Mouse (Mus musculus): Measurements from ENCODE around the gene Dthd1.

Gene Dthd1

DNA sequence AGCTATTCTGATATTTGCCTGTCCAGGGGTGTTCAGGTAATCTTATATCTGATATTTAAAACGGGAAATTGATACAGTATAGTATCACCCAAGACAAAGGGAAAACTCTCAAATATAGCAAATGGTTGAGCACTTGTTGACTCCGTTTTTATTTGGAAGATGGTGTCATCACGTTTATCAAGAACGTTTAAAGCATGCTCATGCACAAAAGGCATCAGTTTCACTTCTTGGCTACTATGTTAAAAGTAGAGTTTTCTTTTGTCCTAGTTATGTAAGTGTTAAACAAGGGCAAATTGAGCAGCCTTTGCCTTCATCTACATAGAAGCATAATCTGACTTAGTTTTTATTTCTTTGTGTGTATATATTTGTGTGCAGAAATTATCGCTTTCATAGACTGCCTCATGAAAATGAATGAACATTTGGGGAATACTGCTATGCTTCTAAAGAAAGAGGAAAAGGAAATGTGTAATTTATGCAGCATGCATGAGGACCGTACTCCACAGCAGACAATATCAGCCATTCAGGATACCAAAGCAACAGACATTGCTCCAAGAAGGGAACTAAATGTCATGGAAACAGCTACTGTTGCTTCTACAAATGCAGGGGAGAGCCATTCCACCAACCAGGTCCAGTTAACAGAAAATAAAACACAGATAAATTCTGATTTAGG, at the start of gene Dthd1:
Gene Dthd1, plus strand, starts transcription at position 422 of the 670 bp plus-strand sequence.
- DNase-seq (ENCODE audit: low spot score in 2 of 2): no peak

DNA sequence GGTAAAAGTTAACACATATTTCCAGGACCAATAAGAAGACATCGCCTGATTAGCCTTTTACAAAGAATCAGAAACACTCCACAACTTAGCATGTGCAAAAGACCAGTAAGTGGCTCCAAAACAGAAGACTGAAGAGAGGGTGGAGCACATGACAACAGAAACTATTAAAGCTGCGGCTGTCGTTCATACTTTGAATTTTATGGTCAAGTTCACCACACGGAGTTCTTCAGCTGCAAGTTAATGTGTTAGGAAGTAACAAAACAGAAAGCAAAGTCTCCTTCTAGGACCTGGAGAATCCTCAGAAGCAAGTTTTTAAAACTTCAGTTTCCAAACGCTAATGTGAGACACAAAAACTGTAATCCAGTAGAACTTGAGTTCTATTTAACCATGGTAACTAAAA, 49.5 kb upstream of the Dthd1 start:
- no peak for DNase-seq (ENCODE audit: low spot score in 2 of 2)

DNA sequence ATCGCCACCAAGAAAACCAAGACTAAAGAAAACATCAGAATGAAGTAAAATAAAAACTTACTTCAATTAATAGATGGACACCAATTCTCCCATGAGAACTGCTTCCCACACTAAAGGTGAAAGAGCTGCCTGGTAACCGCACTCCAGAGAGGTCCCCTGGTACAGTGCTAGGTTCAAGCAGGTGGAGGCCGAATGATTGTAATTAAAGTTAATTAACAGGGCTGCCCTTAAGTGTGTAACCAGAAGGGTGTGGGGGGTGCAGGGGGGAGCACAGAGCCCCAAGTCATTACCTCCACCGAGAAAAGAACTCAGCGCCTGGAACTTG, 48.2 kb upstream of the Dthd1 start:
- DNase-seq (ENCODE audit: low spot score in 2 of 2): no peak

DNA sequence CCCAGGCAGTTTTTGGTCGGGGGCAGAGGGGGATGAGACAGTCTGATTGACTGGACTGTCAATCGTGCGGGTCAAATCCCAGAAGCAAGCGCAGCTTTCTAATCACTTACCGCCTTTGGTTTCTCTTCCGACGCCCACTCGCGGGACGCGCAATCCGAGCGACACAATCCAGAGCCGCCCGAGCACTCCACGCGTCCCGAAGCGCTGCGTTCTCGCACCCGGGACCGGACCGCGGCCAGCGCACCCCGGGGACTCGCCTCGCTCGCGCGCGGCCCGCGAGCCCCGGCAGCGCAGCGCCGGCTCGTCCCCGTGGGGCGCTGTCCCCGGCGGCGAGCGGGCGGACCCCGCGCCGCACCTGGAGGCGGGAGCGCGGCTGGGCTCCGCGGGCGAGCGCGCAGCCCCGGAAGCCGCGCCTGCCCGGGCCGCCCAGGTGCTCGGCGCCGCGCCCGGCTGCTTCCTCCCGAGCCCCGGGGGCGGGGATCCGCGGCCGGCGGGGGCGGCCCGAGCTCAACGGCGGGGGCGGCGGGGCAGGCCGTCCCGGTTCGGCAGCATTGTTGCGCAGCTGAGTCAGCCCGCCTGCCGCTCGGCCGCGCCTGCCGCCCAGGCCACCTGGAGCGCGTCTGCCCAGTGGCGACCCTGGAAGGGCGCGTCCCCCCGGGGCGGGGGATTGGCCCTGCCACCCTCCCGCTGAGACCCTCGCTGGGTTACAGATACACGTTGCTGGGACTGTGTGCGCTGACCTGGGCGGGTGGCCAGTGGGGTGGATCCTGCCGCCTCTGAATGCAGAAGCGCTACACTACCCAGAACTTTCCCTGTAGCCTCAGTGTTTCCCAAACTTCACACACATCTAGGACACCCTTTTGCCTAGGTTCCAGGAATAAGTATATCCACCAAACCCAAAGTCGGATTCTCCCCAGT, 47.6 kb upstream of the Dthd1 start, which contains the start of gene Arap2:
Gene Arap2, minus strand, starts transcription at position 376 of the 918 bp plus-strand sequence.
- peak; percentile 22 to 24 for DNase-seq (ENCODE audit: low spot score in 2 of 2)

DNA sequence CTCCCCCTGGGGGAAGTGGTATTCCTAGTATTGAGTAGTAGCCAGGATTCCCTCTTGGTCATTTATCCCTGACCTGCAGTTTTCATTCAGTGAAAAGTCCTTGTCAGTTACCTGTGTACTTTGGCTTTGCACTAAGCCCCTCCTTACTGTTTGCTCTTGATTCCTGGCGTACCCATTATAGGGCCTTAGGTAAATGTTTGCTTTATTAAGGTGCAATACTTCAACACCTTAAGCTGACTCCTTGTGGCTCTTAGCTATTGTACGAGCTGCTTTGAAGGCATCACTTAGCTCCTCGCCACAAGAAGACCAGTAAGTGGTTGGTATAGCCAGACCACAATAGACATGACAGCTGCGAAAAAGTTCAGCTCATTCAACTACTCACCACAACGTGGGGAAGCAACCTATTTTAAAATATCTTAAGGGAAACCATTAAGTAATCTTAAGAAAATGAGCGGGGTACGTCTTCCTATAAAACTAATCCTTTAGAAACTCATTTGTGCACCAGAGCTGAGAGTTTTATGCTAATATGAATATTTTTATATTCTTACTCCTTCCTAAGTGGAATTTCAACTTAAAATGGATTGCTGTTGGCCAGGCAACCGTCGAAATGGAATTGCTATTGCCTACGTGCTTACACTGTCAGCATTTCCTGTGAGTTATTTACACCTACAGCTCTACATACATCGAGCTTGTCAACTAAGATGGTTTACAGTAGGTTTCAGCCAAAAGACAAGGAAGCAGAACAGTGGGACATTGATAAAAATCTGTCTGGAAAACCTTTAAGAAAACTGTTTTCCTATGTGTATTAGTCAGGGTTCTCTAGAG, 41.6 kb upstream of the Dthd1 start:
- DNase-seq (ENCODE audit: low spot score in 2 of 2): no peak

DNA sequence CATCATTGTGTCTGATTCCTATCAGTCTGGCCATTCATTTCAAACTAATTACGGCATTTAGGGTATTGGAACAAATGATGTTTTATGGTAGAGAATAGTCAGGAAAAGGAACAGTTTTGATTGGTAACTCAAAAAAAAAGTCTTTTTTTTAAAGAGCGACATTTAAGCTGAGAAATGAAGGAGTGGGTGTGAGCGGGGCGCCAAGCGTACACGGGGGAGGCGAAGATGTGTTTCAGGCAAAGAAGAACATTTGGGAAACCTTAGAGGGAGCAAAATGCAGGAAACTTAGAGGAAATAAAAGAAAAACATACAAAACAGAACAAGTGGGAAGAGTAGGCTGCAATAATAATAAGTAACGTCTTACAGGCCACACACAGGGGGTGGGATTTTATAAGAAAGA, 35.8 kb upstream of the Dthd1 start:
- DNase-seq (ENCODE audit: low spot score in 2 of 2): no peak

DNA sequence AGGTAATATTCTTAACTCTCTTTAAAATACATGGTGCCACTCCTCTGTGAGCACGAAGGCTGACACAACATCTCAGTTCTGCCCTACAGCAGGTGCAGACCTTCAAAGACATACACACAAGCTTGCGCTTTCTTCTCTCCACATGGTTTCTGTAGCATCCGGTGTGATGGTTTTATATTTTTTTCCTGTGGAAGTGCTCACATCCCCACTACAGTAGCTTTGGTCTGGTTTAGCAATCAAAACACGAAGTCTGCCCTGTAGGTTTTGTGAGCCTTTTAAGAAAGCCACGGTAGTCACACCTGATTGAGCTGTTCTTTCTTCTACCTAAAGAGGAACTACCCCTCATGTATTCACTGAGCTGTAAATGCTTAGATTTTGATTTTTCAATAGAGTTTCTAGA, 34.9 kb upstream of the Dthd1 start:
- DNase-seq (ENCODE audit: low spot score in 2 of 2): no peak

DNA sequence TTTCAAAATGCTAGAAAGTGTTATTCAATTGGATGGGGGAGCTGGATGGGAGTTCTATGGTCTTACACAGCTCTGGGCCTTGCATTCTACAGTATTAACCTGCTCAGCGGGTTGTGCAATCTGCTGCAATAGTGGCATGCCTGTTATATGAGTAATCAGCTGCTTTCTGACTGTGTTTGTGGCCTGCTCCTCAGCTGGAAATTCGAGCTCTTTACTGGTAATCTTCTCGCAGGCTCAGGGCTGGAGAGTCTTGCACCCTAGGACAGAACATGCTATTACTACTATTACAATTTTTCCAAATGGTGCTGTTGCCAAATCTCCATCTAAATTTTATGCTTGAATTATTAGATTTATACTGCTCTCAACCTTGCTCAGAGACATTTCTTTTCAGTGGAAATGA, 26.8 kb upstream of the Dthd1 start:
- DNase-seq (ENCODE audit: low spot score in 2 of 2): no peak

DNA sequence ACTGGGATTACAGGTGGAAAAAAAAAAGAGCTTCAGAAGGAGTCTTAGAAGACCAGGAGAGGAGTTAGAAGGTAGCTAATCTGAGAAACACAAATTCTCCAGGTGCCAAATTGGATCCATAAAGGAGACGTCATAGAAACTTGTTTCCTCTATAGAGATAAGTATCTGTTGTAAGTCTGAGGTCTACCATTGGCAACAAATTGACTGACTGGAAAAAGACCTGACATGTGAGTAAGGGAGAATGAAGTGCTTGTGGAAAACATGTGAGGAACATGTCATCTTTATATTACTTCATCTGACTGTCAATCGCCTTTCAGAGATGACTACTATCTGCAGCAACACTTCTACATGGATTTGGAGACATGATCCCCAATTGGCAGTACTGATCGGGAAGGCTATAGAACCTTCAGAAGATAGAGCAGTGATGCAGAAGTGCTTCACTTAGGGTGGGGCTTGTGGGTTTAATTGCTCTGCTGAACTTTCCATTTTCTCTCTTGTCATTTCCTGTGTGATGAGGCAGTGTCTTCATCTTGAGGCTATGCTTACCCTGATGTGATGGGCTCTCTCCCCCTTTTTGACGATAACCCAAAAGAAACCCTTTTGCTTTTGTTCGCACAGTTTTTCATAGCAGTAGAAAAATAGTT, 22.6 kb upstream of the Dthd1 start:
- no peak for DNase-seq (ENCODE audit: low spot score in 2 of 2)

DNA sequence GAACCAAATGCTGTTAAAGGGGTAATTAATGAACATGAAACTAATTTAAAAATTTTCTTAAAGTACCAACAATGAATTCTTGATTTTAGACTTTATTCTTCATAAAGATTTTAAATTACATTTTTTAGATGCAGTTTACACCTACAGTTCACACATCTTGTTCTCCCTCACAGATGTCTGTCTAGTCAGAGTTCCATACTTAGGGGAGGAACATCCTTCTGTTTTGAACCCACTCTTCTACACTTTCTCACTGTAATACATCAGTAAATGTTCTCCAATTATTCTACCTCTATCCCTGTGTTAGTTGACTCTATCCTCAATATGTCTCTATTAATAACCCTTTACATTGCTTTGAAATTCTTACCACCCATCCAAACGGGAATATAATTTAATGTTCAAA, 20.8 kb upstream of the Dthd1 start:
- DNase-seq (ENCODE audit: low spot score in 2 of 2): no peak

DNA sequence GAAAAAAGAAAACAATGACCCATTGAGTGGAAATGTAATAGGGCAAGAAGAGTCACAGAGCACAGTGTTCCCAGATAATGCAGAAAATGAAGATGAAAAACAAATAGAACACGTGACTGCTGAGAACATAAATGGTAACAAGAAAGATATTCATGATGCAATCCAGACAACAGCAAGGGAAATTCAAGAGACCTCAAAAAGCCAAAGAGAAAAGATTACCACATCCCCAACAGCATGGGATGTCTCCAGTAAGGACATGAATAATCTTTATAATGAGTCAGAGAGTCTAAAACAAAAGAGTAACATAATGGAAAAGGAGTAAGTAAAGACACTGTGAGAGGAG, 420 bp downstream of the Dthd1 start:
- no peak for DNase-seq (ENCODE audit: low spot score in 2 of 2)

DNA sequence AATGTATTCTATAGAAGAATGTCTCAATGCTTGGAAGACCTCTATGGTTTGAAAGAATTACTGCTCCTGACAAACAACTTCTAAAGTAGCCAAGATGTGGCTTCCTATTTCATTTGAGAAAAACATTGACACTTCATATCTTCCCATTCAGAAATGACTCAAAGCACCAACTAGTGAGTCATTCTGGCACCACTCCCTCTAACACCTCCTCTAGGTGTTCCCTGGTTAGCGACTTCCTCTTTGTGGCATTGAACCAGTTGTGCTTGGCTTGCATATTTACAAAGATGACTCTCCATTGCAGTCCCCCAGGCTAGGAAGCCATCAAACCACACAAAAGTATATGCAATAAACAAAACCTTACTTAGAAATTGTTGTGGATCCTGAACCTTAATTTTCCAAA, 2.1 kb downstream of the Dthd1 start:
- DNase-seq (ENCODE audit: low spot score in 2 of 2): no peak

DNA sequence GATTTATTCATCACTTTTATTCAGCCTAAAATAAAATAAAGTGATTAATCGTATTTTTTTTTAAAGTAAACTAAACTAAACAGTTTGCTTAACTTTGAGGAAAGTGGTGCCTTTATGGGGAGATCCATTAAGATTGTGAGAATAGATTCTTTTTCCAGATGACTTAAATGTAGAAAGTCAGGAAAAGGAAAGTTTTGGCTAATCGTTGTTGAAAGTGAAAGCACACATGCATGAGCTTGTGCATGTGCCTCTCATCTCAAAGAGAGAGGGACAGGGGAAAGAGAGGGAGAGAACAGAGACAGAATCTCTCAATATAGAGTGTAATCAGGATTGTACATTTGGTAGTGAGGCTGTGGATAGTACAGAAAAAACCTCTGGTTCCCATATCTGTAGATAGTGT, 5.9 kb downstream of the Dthd1 start:
- DNase-seq (ENCODE audit: low spot score in 2 of 2): no peak

DNA sequence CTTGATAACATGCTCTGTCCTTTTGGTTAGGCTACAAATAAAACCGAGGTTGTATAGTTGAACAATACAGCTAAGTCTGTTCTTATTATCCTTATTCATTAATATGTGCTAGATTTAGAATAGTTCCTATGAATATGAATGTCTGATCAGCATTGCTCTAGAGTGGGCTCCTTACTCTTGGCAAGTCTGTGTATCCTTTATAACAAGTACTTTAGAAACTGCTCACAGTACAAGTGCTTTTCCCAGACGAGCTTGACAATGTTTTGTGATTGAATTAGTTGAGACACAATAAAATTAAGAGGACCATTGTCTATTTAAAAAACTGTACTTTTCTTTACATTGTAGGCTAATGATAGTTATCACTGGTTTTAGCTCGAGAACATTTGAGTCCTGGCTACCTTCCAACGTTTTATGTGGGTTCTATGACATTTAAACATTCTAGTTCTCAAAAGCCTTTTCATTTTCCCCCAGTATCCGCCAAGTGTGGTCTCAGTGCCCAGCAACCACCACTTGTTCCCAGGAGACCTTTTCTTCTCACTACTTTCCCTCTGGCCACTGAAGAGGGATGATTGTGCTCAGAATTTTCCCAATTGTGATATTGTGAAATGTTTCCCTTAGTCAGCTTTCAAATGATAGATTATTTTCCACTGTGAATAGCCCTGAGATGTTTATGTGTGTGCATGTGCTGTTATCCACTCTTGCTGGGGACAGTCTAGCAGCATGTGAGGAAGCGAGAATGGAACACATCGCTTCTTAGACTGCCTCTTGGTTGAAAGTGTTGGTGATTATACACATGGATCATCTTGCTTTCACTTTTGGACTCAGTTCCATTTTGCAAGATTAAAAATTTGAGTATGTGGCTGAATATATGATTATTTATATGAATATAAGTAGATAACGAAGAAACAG, 7.0 kb downstream of the Dthd1 start:
- DNase-seq (ENCODE audit: low spot score in 2 of 2): no peak

DNA sequence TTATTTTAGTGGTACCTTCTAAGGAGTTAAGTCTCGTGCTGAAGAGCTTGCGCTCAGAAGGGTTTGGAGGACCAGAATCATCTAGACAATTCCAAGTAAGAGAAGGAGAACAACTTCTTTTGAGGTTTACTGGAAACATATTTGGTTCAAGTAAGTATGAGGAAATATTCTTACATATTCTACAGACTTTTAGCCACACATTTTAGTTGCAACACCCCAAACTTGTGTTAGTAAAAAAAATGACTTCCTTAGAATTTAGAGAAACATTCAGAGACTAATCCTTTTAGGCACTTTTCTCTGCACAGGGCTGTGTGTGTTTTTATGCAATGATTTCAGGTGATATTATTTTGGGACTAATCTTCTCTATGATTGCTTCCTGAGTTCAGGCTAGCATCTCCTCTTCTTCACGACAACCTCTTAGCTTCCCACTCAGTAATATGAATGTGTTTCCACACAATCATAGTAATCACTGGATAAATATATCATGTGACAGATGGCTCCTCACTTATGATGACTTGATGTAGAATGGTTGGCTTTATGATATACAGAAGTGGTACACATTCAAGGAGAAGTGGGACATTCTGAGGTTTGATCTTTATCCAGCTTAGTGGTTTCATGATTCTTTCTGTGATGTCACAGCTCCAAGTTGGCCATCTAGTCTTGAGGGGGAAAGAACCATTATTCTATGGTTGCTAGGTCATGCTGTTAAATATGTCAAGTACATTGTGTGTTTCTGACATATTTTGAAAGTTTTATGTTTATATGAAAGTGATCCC, 29.5 kb downstream of the Dthd1 start:
- DNase-seq (ENCODE audit: low spot score in 2 of 2): no peak

DNA sequence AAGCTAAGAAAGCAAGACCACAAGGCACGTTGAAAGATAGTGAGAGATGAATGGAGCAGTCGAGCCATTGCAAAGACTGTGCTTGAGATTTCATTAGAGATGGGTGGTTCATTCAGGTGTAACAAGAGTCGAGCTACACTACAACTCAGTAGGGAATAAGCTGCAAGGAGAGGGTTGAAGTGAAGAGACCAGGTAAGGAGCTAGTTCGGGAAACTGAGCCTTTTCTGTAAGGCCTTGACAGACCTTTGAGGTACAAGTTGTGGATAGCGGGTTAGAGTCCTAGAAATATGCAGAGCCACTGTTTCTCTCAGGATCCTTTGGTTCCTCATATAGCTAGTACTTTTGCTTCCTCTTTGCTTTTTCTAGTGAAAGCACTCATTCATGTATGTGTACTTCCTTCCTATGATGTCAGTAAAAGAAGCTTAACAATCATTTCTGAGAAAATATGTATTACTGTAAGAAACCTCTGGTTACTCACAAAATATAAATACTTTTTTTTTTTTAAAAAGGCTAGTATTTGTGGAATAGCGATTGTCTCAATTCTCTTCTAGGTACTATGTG, 33.0 kb downstream of the Dthd1 start:
- DNase-seq (ENCODE audit: low spot score in 2 of 2): no peak

DNA sequence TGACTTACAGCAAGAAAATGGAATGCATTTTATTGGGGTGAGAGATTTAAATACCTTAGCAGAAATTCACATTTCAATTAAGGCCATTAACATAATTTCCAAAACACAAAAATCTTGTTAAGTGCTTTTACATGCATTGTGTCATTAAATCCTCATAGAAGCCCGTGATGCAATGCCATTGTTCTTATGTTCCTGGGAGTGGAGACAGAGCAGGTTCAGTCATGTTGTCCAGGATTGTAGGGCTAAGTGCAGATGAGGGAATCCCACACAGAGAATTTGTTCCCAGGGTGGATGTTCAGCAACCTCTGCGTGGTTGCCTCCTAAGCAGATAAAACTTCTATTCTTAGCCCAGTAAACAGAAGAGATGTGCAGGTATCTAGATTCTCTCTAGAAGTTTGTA, 37.7 kb downstream of the Dthd1 start:
- DNase-seq (ENCODE audit: low spot score in 2 of 2): no peak

DNA sequence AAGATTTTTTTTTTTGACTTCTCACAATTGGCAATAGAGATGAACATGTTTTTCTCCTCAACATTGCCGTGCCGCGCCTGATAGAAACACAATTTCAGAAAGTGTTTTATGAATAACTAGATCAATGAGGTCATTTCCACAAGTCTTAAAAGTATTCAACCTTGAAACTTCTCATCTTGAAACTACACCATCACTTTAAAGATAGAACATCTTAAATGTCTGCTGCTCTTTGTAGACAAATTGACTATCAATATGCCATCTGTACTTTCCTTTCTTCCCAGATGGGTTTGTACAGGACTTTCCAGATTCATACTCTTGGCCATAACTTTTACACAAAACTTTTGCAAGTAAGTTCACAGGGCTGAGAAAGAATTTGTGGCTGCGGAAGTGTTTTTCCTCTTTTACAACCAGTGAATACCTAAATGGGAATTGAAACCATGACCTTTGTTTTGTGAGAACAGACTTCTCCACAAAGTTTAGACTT, 40.8 kb downstream of the Dthd1 start:
- no peak for DNase-seq (ENCODE audit: low spot score in 2 of 2)

DNA sequence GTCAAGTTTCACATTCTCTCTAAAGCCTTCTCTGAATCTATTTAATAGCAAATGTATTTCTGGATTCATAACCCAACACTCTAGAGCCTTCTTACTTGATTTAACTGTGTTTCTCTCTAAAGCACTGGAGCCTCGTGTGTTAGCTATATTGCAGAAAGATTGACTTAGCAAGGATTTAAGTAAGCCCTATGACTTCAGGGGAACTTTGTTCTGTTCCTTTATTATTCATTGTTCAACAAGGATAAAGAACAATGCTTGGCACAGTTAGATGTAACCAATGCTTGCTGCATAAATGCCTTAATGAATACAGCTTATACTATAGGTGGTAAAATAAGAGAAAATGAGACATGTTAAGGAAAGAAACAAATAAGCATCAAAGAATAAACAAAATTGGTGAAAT, 43.9 kb downstream of the Dthd1 start:
- DNase-seq (ENCODE audit: low spot score in 2 of 2): no peak

DNA sequence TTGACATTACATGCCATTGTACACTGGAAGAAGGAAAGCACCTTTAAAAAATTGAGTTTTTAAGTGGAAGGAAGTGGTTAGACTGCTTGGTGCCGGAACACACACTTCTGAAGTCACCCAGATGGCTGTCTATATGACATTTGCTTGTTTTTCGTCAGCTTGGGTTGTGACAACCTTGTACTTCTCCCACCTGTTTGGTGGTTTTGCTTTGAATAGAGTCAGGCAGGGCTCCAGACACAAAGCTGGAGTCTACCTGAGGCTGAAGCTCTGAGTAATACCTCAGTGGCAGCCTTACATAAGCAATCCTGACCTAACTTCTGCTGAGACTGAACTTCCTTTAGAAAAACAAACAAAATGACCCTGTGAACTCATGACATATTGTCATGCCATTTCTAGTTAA, 44.7 kb downstream of the Dthd1 start:
- DNase-seq (ENCODE audit: low spot score in 2 of 2): no peak

Data from frontal cortex, postnatal 14 days (tissue).